Mouse (Mus musculus) limb, embryonic 13.5 days (tissue): ENCODE results near the gene Ces1f. TPM values are rescaled to one million over a fixed set of nuclear protein-coding genes. Genes with fewer than 3 reads are reported as not detected.
"Not testable (repeated sequence)": the region's sequence is repeated elsewhere in the genome, so short reads cannot be mapped to it uniquely, and the experiment has no call there.

Experiments
- ATAC-seq: fragments of 200-750 bp; cut with Nextera tagmentation; 2 replicates; pipeline ENCODE4 v1.8.0; 2017; ENCODE audit warnings: low read depth, moderate number of reproducible peaks, moderate TSS enrichment; ENCODE audit not compliant: low FRiP score
- H3K27ac ChIP-seq: fragments of 300-500 bp; sonication (generic); 2 replicates; pipeline ENCODE4 v1.5.1; 2015; ENCODE audit warnings: inconsistent platforms, mild to moderate bottlenecking, moderate library complexity
- H3K27me3 ChIP-seq: fragments of 300-500 bp; sonication (generic); 2 replicates; pipeline ENCODE4 v1.6.1; 2015; ENCODE audit warnings: mild to moderate bottlenecking, inconsistent platforms
- H3K36me3 ChIP-seq: fragments of 300-500 bp; sonication (generic); 2 replicates; pipeline ENCODE4 v1.6.1; 2015; ENCODE audit warnings: inconsistent platforms, mild to moderate bottlenecking, moderate library complexity
- H3K4me1 ChIP-seq: fragments of 300-500 bp; sonication (generic); 2 replicates; pipeline ENCODE4 v1.6.1; 2015; ENCODE audit warnings: inconsistent platforms
- H3K4me2 ChIP-seq: fragments of 300-500 bp; sonication (generic); replicated peaks from 2 replicates; pipeline ENCODE4 v1.6.1; 2015; ENCODE audit warnings: inconsistent platforms, mild to moderate bottlenecking, moderate library complexity
- H3K4me3 ChIP-seq: fragments of 300-500 bp; sonication (generic); 2 replicates; pipeline ENCODE4 v1.5.1; 2015; ENCODE audit warnings: moderate library complexity, mild to moderate bottlenecking, inconsistent platforms
- H3K9ac ChIP-seq: fragments of 300-500 bp; sonication (generic); 2 replicates; pipeline ENCODE4 v1.6.1; 2015; ENCODE audit warnings: mild to moderate bottlenecking, inconsistent platforms
- H3K9me3 ChIP-seq: fragments of 300-500 bp; sonication (generic); 2 replicates; pipeline ENCODE4 v1.6.1; 2016; ENCODE audit warnings: inconsistent platforms
- WGBS: fragments of 180-500 bp; shearing (Covaris S2); methylation state at CpG from one replicate; pipeline ENCODE4 v1.1.7; 2015; 5-methylcytosine and 5-hydroxymethylcytosine counted together
- polyA plus RNA-seq: library from polyadenylated mRNA; unstranded; fragments of >200 nt; fragmentation: Nextera tagmentation; extraction: Ambion mirVana; gene quantifications from 2 replicates; pipeline ENCODE4 v1.2.1, GENCODE M21; 2015

The Ces1f gene
- polyA plus RNA-seq, 1 experiment from 2014 or later, result not detected

DNA sequence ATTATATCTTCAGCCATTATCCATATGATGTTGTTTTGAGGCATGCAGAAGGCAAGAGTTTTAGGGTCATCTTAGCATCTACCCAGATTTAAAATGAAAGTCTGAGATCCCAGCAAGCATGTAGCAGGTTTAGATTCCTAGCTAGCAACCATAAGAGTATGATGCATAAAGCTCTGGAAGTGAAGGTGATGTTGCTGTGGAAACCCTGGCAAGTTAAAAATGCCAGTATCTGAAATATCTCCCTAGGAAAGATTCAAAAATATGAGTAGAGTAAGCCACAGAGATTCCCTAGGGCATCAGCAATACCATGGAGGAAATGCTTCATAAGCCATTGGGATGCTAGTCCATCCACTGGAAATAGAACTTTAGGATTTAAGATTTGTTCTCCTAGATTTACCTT, 39.7 kb downstream of the Ces1f start:
- H3K4me3 ChIP-seq, result no peak overlapping the region
- ATAC-seq, result no peak
- no peaks in the 10 kb centered on the region for H3K4me1 ChIP-seq
- H3K9me3 ChIP-seq, result no peaks in the 10 kb centered on the region
- H3K36me3 ChIP-seq, result no peaks in the 10 kb centered on the region
- no peak overlapping the region for H3K27ac ChIP-seq
- H3K27me3 ChIP-seq, result no peaks in the 10 kb centered on the region
- H3K9ac ChIP-seq, result no peak overlapping the region
- no peak overlapping the region for H3K4me2 ChIP-seq

DNA sequence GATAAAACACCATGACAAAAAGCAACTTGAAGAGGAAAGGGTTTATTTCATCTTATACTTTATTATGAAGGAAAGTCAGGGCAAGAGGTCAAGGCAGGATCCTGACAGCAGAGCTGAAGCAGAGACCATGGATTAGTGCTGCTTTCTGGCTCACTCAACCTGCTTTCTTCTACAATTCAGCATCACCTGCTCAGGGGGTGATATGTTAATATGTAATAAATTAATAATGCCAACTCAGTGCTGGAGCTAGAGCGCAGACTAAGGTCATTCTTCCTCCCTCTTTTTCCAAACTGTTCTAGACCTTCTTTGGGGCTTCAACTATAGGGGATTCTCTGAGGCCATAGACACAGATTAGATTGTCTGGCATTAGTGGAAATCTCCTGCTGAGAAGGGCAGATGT, 43.9 kb downstream of the Ces1f start:
- H3K36me3 ChIP-seq, result no peaks in the 10 kb centered on the region
- ATAC-seq, result no peak
- H3K4me1 ChIP-seq, result no peaks in the 10 kb centered on the region
- H3K9ac ChIP-seq, result no peak overlapping the region
- no peak overlapping the region for H3K4me3 ChIP-seq
- WGBS, result 94% methylated on average over 1 of the region's 1 CpGs
- H3K27me3 ChIP-seq, result no peaks in the 10 kb centered on the region
- no peaks in the 10 kb centered on the region for H3K9me3 ChIP-seq
- H3K27ac ChIP-seq, result no peak overlapping the region
- no peak overlapping the region for H3K4me2 ChIP-seq

DNA sequence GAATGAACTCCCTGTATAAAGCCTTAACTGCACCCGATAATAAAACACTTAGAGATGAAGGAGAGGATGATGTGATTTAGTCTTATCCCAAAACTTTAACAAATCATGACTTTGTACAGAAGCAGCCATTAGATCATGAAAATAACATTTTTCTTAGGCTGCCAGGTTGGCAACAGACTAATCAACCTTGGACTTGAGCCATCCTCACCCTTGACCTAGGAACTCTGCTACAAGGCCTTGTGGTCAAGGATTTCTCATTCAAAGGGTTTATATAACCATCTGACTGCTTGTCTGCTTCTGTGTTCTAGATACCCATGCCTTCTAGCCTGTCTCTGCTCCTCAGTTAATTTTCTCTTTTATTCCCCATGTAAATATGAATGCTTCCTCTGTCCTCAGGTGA, 44.8 kb downstream of the Ces1f start:
- Histone ChIP-seq H3K27ac (no peak overlapping the region), H3K4me1 (no peaks in the 10 kb centered on the region), H3K4me3 (no peak overlapping the region), H3K4me2 (no peak overlapping the region), H3K9me3 (no peaks in the 10 kb centered on the region), H3K27me3 (no peaks in the 10 kb centered on the region), H3K36me3 (no peaks in the 10 kb centered on the region), H3K9ac (no peak overlapping the region)
- ATAC-seq, result no peak
- 88% methylated on average over 1 of the region's 1 CpGs for WGBS

GRCm38 (mm10) chr8:93234068-93234467, 45.5 kb downstream of the Ces1f start:
- H3K36me3 ChIP-seq, result no peaks in the 10 kb centered on the region
- no peaks in the 10 kb centered on the region for H3K9me3 ChIP-seq
- no peaks in the 10 kb centered on the region for H3K27me3 ChIP-seq
- no peaks in the 10 kb centered on the region for H3K4me1 ChIP-seq
- no peak overlapping the region for H3K9ac ChIP-seq
- WGBS, result 81% methylated on average over 6 of the region's 6 CpGs
- H3K27ac ChIP-seq, result no peak overlapping the region
- H3K4me2 ChIP-seq, result no peak overlapping the region
- ATAC-seq, result no peak
- H3K4me3 ChIP-seq, result no peak overlapping the region

DNA sequence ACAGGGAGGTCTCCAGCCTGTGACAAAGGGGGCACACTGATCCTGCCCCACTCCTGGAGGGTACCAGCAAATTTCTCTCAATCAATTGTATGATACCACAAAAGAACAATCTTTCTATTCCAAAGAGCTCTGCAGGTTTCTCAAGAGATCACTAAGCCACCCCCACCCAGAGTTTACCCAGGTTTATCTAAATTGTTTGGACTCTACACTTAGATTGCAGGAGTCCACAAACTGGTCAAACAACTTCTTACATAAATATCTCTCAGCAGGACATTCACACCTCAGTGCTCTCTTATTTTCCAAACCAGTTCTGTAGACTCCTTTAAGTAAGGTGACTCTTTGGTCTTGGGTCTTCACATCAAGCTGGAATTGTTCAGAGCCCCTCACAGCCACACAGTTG, 50.1 kb downstream of the Ces1f start, which contains the start of gene Ces1e:
Ces1e (minus strand) TSS at position 174 of the 400 bp plus-strand sequence.
- Histone ChIP-seq H3K27ac (no peak within 1 kb of the TSS), H3K36me3 (no peaks in the 10 kb centered on the region), H3K4me1 (no peaks in the 10 kb centered on the region), H3K27me3 (no peaks in the 10 kb centered on the region), H3K9ac (no peak within 1 kb of the TSS), H3K4me2 (no peak within 1 kb of the TSS), H3K9me3 (no peaks in the 10 kb centered on the region), H3K4me3 (no peak within 1 kb of the TSS)
- no peak for ATAC-seq

GRCm38 (mm10) chr8:93228673-93229370, 50.7 kb downstream of the Ces1f start:
- no peak overlapping the region for H3K27ac ChIP-seq

GRCm38 (mm10) chr8:93226471-93226870, 53.1 kb downstream of the Ces1f start:
- not testable (repeated sequence) for H3K4me2 ChIP-seq, H3K36me3 ChIP-seq, H3K9me3 ChIP-seq, H3K27ac ChIP-seq, ATAC-seq, H3K9ac ChIP-seq, H3K27me3 ChIP-seq, H3K4me3 ChIP-seq, H3K4me1 ChIP-seq
- WGBS, result 88% methylated on average over 1 of the region's 1 CpGs

More at GRCm38 (mm10) chr8:93228673-93229370, 50.7 kb downstream of the Ces1f start:
- Histone ChIP-seq H3K4me2 (no peak overlapping the region), H3K36me3 (no peaks in the 10 kb centered on the region), H3K4me1 (no peaks in the 10 kb centered on the region), H3K4me3 (no peak overlapping the region), H3K27me3 (no peaks in the 10 kb centered on the region), H3K9me3 (no peaks in the 10 kb centered on the region), H3K9ac (no peak overlapping the region)
- ATAC-seq, result no peak
- WGBS, result 64% methylated on average over 11 of the region's 11 CpGs

DNA sequence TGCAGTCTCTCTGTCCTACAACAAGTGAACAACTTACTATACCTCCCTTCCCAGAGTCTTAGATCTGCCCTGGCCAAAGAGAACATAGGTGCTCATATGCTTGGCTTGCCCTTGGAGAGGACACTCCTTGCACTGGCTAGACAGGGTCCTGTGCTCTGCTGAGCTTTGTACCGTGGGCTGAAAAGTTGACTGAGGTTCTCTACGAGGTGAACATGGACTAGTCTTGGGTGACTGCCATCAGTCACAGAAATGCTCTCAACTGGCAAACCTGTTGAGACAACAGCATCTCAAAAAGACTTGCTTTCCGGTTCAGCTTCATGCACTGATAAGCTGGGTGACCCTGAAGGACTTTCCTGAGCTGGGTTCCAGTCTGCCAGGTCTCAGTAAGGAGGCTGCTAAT, 57.7 kb downstream of the Ces1f start:
- Histone ChIP-seq H3K9me3 (no peaks in the 10 kb centered on the region), H3K4me1 (no peaks in the 10 kb centered on the region), H3K4me2 (no peak overlapping the region), H3K36me3 (no peaks in the 10 kb centered on the region), H3K27me3 (no peaks in the 10 kb centered on the region), H3K9ac (no peak overlapping the region), H3K4me3 (no peak overlapping the region), H3K27ac (no peak overlapping the region)
- no peak for ATAC-seq
- 87% methylated on average over 3 of the region's 3 CpGs for WGBS

- H3K4me3 ChIP-seq, result no peak overlapping the region
- no peak overlapping the region for H3K4me2 ChIP-seq
- H3K36me3 ChIP-seq, result no peaks in the 10 kb centered on the region
- H3K9me3 ChIP-seq, result no peaks in the 10 kb centered on the region
- 19% methylated on average over 4 of the region's 4 CpGs for WGBS
- H3K9ac ChIP-seq, result no peak overlapping the region
- H3K27ac ChIP-seq, result no peak overlapping the region
- H3K4me1 ChIP-seq, result no peaks in the 10 kb centered on the region
- H3K27me3 ChIP-seq, result no peaks in the 10 kb centered on the region
- no peak for ATAC-seq
These were observed 61.7 kb downstream of the Ces1f start for GRCm38 (mm10) chr8:93217867-93218266.

DNA sequence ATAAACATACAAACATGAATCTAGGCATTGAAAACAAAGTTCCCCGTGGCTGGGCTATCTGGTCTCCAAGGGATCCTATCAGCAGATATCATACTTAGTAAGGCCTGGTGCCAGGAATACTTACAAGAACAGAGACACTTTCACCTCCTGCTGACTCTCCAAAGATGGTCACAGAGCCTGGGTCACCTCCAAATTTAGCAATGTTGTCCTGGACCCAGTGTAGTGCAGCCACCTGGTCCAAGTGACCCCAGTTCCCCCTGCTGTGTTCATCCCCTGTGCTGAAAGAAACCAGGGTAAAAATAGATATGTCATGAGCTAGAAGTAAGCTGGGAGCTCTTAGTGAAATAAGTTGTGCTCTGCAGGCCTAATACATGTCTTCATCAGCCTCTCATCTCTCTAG, 62.2 kb downstream of the Ces1f start:
- no peak overlapping the region for H3K9ac ChIP-seq
- H3K4me3 ChIP-seq, result no peak overlapping the region
- no peak overlapping the region for H3K4me2 ChIP-seq
- no peaks in the 10 kb centered on the region for H3K36me3 ChIP-seq
- no peaks in the 10 kb centered on the region for H3K27me3 ChIP-seq
- WGBS, result 62% methylated on average over 1 of the region's 1 CpGs
- no peaks in the 10 kb centered on the region for H3K4me1 ChIP-seq
- no peak for ATAC-seq
- H3K9me3 ChIP-seq, result no peaks in the 10 kb centered on the region
- H3K27ac ChIP-seq, result no peak overlapping the region

DNA sequence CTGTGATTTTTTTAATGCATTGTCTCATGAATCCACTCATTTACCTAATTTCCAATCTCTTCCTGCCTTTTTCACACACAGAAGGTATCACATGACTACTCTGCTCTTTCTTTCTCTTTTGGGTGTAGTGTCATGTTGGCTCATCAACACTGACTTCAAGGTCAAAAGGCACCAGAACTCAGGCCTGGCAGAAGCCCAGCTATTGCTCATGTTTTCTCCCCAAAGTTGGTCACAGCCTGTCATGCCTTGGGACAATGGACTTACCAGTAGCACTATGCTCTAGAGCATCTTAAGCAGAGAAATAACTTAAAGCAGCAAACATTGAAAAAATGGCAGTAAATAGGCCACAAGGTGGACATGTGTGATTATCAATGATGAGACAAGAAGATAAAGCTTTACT, 68.5 kb downstream of the Ces1f start:
- Histone ChIP-seq H3K27me3 (no peaks in the 10 kb centered on the region), H3K9ac (no peak overlapping the region), H3K36me3 (no peaks in the 10 kb centered on the region), H3K4me2 (no peak overlapping the region), H3K4me1 (no peaks in the 10 kb centered on the region), H3K27ac (no peak overlapping the region), H3K4me3 (no peak overlapping the region), H3K9me3 (no peaks in the 10 kb centered on the region)
- ATAC-seq, result no peak
